Mouse (Mus musculus): ENCODE measurements around the gene Slc1a1.

Gene Slc1a1

GRCm38 (mm10) chr19:28915602-28916250 lies 80.9 kb downstream of the Slc1a1 start:
- no peak for DNase-seq (ENCODE audit: low spot score in 2 of 2)

- no peak for DNase-seq (ENCODE audit: low spot score in 2 of 2)
Observed at GRCm38 (mm10) chr19:28916492-28916891, 81.6 kb downstream of the Slc1a1 start.

GRCm38 (mm10) chr19:28917839-28918238 lies 83.0 kb downstream of the Slc1a1 start:
- DNase-seq (ENCODE audit: low spot score in 2 of 2): no peak

- no peak for DNase-seq (ENCODE audit: low spot score in 2 of 2)
Observed at GRCm38 (mm10) chr19:28926366-28926765, 91.5 kb downstream of the Slc1a1 start.

- DNase-seq (ENCODE audit: low spot score in 2 of 2): no peak
Observed at GRCm38 (mm10) chr19:28927396-28927795, 92.5 kb downstream of the Slc1a1 start.

- no peak for DNase-seq (ENCODE audit: low spot score in 2 of 2)
Observed at GRCm38 (mm10) chr19:28929034-28929433, 94.2 kb downstream of the Slc1a1 start.

GRCm38 (mm10) chr19:28934897-28935296 lies 100.0 kb downstream of the Slc1a1 start:
- no peak for DNase-seq (ENCODE audit: low spot score in 2 of 2)

GRCm38 (mm10) chr19:28940135-28940874 lies 105.5 kb downstream of the Slc1a1 start:
- no peak for DNase-seq (ENCODE audit: low spot score in 2 of 2)

- DNase-seq (ENCODE audit: low spot score in 2 of 2): no peak
Observed at GRCm38 (mm10) chr19:28941271-28941670, 106.4 kb downstream of the Slc1a1 start.

- DNase-seq (ENCODE audit: low spot score in 2 of 2): no peak
Observed at GRCm38 (mm10) chr19:28946782-28947181, 111.9 kb downstream of the Slc1a1 start.

GRCm38 (mm10) chr19:28947311-28947710 lies 112.5 kb downstream of the Slc1a1 start:
- DNase-seq (ENCODE audit: low spot score in 2 of 2): no peak

- DNase-seq (ENCODE audit: low spot score in 2 of 2): no peak
Observed at GRCm38 (mm10) chr19:28951251-28951650, 116.4 kb downstream of the Slc1a1 start.

GRCm38 (mm10) chr19:28963113-28963512 lies 128.3 kb downstream of the Slc1a1 start:
- DNase-seq (ENCODE audit: low spot score in 2 of 2): no peak

- DNase-seq (ENCODE audit: low spot score in 2 of 2): no peak
Observed at GRCm38 (mm10) chr19:28963513-28963841, 128.6 kb downstream of the Slc1a1 start.

All from urinary bladder, postnatal 4 days (tissue).